28 mouse cellular contexts compared by ENCODE assay signal in genomic region chr13:110594630-110595029, GRCm38 (mm10).
"Had no signal": no experiment of that assay in that cellular context is flagged by ENCODE, and none has a peak within 500 bp of the region (broad histone marks: within the 10 kb centered on the region; RNA-seq: fewer than 3 reads in every experiment).

No protein-coding gene starts in this region.

- ATAC-seq: forebrain, embryonic 13.5 days; forebrain, embryonic 14.5 days; forebrain, embryonic 15.5 days; forebrain, embryonic 16.5 days; forebrain, postnatal 0 days had no signal

- H3K4me2 ChIP-seq: embryonic facial prominence, embryonic 12.5 days; embryonic facial prominence, embryonic 13.5 days; embryonic facial prominence, embryonic 15.5 days; forebrain, embryonic 12.5 days; forebrain, embryonic 13.5 days; forebrain, embryonic 15.5 days had no signal

- H3K27me3 ChIP-seq: embryonic facial prominence, embryonic 12.5 days; embryonic facial prominence, embryonic 13.5 days; embryonic facial prominence, embryonic 15.5 days; forebrain, embryonic 12.5 days; forebrain, embryonic 13.5 days; forebrain, embryonic 15.5 days had no signal

- H3K4me1 ChIP-seq: embryonic facial prominence, embryonic 10.5 days; embryonic facial prominence, embryonic 12.5 days; embryonic facial prominence, embryonic 15.5 days; forebrain, embryonic 10.5 days; forebrain, embryonic 12.5 days; forebrain, embryonic 13.5 days; forebrain, embryonic 15.5 days had no signal

- H3K9me3 ChIP-seq: embryonic facial prominence, embryonic 10.5 days; embryonic facial prominence, embryonic 12.5 days; embryonic facial prominence, embryonic 13.5 days; embryonic facial prominence, embryonic 15.5 days; forebrain, embryonic 10.5 days; forebrain, embryonic 12.5 days; forebrain, embryonic 13.5 days; forebrain, embryonic 15.5 days had no signal

- H3K27ac ChIP-seq: embryonic facial prominence, embryonic 10.5 days; embryonic facial prominence, embryonic 12.5 days; embryonic facial prominence, embryonic 13.5 days; embryonic facial prominence, embryonic 15.5 days; forebrain, embryonic 10.5 days; forebrain, embryonic 12.5 days; forebrain, embryonic 13.5 days; forebrain, embryonic 15.5 days had no signal

- H3K4me3 ChIP-seq: embryonic facial prominence, embryonic 10.5 days; embryonic facial prominence, embryonic 12.5 days; embryonic facial prominence, embryonic 13.5 days; embryonic facial prominence, embryonic 15.5 days; erythroblast, embryonic 14.5 days; forebrain, embryonic 10.5 days; forebrain, embryonic 12.5 days; forebrain, embryonic 13.5 days; forebrain, embryonic 15.5 days had no signal

- H3K36me3 ChIP-seq: embryonic facial prominence, embryonic 10.5 days; embryonic facial prominence, embryonic 12.5 days; embryonic facial prominence, embryonic 13.5 days; embryonic facial prominence, embryonic 15.5 days; forebrain, embryonic 10.5 days; forebrain, embryonic 12.5 days; forebrain, embryonic 15.5 days had no signal

- DNase-seq: cerebellum, adult 18-20 months; cerebellum, adult 2 months; cerebellum, adult 8-10 months; cerebellum, adult 9-10 months; cerebellum, adult 9-11 months; cerebellum, postnatal 10 days; cerebellum, postnatal 14 days; cerebellum, postnatal 25 days; cerebellum, postnatal 36 days; embryo, embryonic 11 days; forebrain, postnatal 0 days; gastrocnemius, postnatal 10 days; gastrocnemius, postnatal 14 days; gastrocnemius, postnatal 25 days; gastrocnemius, postnatal 36 days; heart, adult 11 months; heart, adult 18-20 months had no signal

- H3K9ac ChIP-seq: embryonic facial prominence, embryonic 12.5 days; embryonic facial prominence, embryonic 13.5 days; embryonic facial prominence, embryonic 15.5 days; forebrain, embryonic 12.5 days; forebrain, embryonic 13.5 days; forebrain, embryonic 15.5 days; forebrain, postnatal 0 days had no signal
